Mouse (Mus musculus) MEL (cell line): ENCODE measurements around the gene Syce2. TPM values are rescaled to one million over a fixed set of nuclear protein-coding genes. Genes with fewer than 3 reads are reported as not detected.

Experiments used
- DNase-seq: peaks from one replicate; pipeline ENCODE4 v3.0.0; 2011; ENCODE audit warnings: low read depth, low spot score
- H3K27ac ChIP-seq: 2 replicates; pipeline ENCODE4 v1.5.1; 2012; ENCODE audit warnings: low read depth, mild to moderate bottlenecking, control low read depth, low read length, moderate library complexity; ENCODE audit not compliant: control insufficient read depth
- H3K27me3 ChIP-seq, 2 experiments: fragments of 150-350 bp in 1 of 2; sonication (generic) in 1 of 2; 2 replicates each; pipeline ENCODE4 v1.6.1; 2012; ENCODE audit warnings: low read length in 2 of 2, mild to moderate bottlenecking in 2 of 2, improper control_type of control experiment in 1 of 2, moderate library complexity in 1 of 2; ENCODE audit not compliant: insufficient read depth in 2 of 2, control insufficient read depth in 1 of 2
- H3K36me3 ChIP-seq, 2 experiments: 2 replicates each; pipeline ENCODE4 v1.6.1; 2012 to 2014; ENCODE audit warnings: low read length in 2 of 2, improper control_type of control experiment in 1 of 2, inconsistent platforms in 1 of 2, mild to moderate bottlenecking in 1 of 2; ENCODE audit not compliant: insufficient read depth in 2 of 2, control insufficient read depth in 1 of 2
- H3K4me1 ChIP-seq, 2 experiments: fragments of 150-350 bp in 1 of 2; sonication (generic) in 1 of 2; 2 replicates each; pipeline ENCODE4 v1.6.1; 2012; ENCODE audit warnings: low read length in 2 of 2, improper control_type of control experiment in 1 of 2, mild to moderate bottlenecking in 1 of 2; ENCODE audit not compliant: insufficient read depth in 2 of 2, control insufficient read depth in 1 of 2
- H3K4me3 ChIP-seq, 2 experiments: fragments of 150-350 bp in 1 of 2; sonication (generic) in 1 of 2; 2 replicates each; pipeline ENCODE4 v1.5.1; 2012; ENCODE audit warnings: low read depth in 2 of 2, low read length in 2 of 2, mild to moderate bottlenecking in 2 of 2, moderate library complexity in 2 of 2, control low read depth in 1 of 2, improper control_type of control experiment in 1 of 2; ENCODE audit not compliant: control insufficient read depth in 1 of 2, insufficient read depth in 1 of 2
- H3K79me2 ChIP-seq: 2 replicates; pipeline ENCODE4 v1.6.1; 2012; ENCODE audit warnings: mild to moderate bottlenecking, low read length, moderate library complexity; ENCODE audit not compliant: control insufficient read depth, poor library complexity, insufficient read depth
- H3K9ac ChIP-seq: 2 replicates; pipeline ENCODE4 v1.6.1; 2012; ENCODE audit warnings: low read depth, mild to moderate bottlenecking, control low read depth, low read length, moderate library complexity; ENCODE audit not compliant: control insufficient read depth, poor library complexity, severe bottlenecking
- H3K9me3 ChIP-seq: fragments of 150-350 bp; sonication (generic); replicated peaks from 2 replicates; pipeline ENCODE4 v1.6.1; 2012; ENCODE audit warnings: mild to moderate bottlenecking, low read length, improper control_type of control experiment, moderate library complexity; ENCODE audit not compliant: insufficient read depth
- BHLHE40 ChIP-seq: IDR thresholded peaks from 2 replicates; pipeline ENCODE4 v1.6.1; 2012; ENCODE audit warnings: low read depth, mild to moderate bottlenecking, inconsistent platforms, low read length, improper control_type of control experiment, borderline replicate concordance
- CHD1 ChIP-seq: IDR thresholded peaks from 2 replicates; pipeline ENCODE4 v1.6.1; 2012; ENCODE audit warnings: low read depth, mild to moderate bottlenecking, inconsistent platforms, low read length, improper control_type of control experiment
- CHD2 ChIP-seq: IDR thresholded peaks from 2 replicates; pipeline ENCODE4 v1.6.1; 2011; ENCODE audit warnings: low read length, improper control_type of control experiment
- E2F4 ChIP-seq: IDR thresholded peaks from 2 replicates; pipeline ENCODE4 v1.6.1; 2011; ENCODE audit warnings: low read depth, low read length, improper control_type of control experiment, borderline replicate concordance
- ELF1 ChIP-seq: IDR thresholded peaks from 2 replicates; pipeline ENCODE4 v1.6.1; 2014; ENCODE audit warnings: low read depth, mild to moderate bottlenecking, inconsistent platforms, low read length, improper control_type of control experiment, moderate library complexity
- EP300 ChIP-seq, 2 experiments: IDR thresholded peaks; 2 replicates each; pipeline ENCODE4 v1.6.1; 2011; ENCODE audit warnings: improper control_type of control experiment in 2 of 2, low read length in 2 of 2, low read depth in 1 of 2, mild to moderate bottlenecking in 1 of 2
- ETS1 ChIP-seq: IDR thresholded peaks from 2 replicates; pipeline ENCODE4 v1.6.1; 2012; ENCODE audit warnings: low read depth, mild to moderate bottlenecking, inconsistent platforms, low read length, improper control_type of control experiment, moderate library complexity
- GABPA ChIP-seq: IDR thresholded peaks from 2 replicates; pipeline ENCODE4 v1.6.1; 2012; ENCODE audit warnings: low read depth, mild to moderate bottlenecking, inconsistent platforms, low read length, improper control_type of control experiment, moderate library complexity
- GATA1 ChIP-seq: IDR thresholded peaks from 2 replicates; pipeline ENCODE4 v1.6.1; 2011; ENCODE audit warnings: low read depth, low read length, improper control_type of control experiment
- HCFC1 ChIP-seq: IDR thresholded peaks from 2 replicates; pipeline ENCODE4 v1.6.1; 2012; ENCODE audit warnings: low read depth, mild to moderate bottlenecking, inconsistent platforms, low read length, improper control_type of control experiment, moderate library complexity
- MAFK ChIP-seq: IDR thresholded peaks from 2 replicates; pipeline ENCODE4 v1.6.1; 2011; ENCODE audit warnings: low read depth, mild to moderate bottlenecking, low read length, improper control_type of control experiment, borderline replicate concordance
- MAX ChIP-seq: IDR thresholded peaks from 2 replicates; pipeline ENCODE4 v1.6.1; 2011; ENCODE audit warnings: low read length, improper control_type of control experiment
- MEF2A ChIP-seq: IDR thresholded peaks from 2 replicates; pipeline ENCODE4 v1.6.1; 2014; ENCODE audit warnings: low read depth, mild to moderate bottlenecking, inconsistent platforms, low read length, improper control_type of control experiment; ENCODE audit not compliant: poor library complexity, insufficient replicate concordance, severe bottlenecking; ENCODE audit errors: extremely low read depth
- MXI1 ChIP-seq: IDR thresholded peaks from 2 replicates; pipeline ENCODE4 v1.6.1; 2011; ENCODE audit warnings: mild to moderate bottlenecking, low read depth, low read length, improper control_type of control experiment
- MYC ChIP-seq: IDR thresholded peaks from 2 replicates; pipeline ENCODE4 v1.6.1; 2011; ENCODE audit warnings: low read depth, mild to moderate bottlenecking, low read length, improper control_type of control experiment, moderate library complexity
- NELFE ChIP-seq: IDR thresholded peaks from 2 replicates; pipeline ENCODE4 v1.6.1; 2011; ENCODE audit warnings: low read depth, low read length, improper control_type of control experiment
- NRF1 ChIP-seq: IDR thresholded peaks from 2 replicates; pipeline ENCODE4 v1.6.1; 2014; ENCODE audit warnings: low read depth, mild to moderate bottlenecking, inconsistent platforms, low read length, improper control_type of control experiment, moderate library complexity; ENCODE audit not compliant: poor library complexity, insufficient read depth, severe bottlenecking
- POLR2A ChIP-seq, 2 experiments: IDR thresholded peaks; 2 replicates each; pipeline ENCODE4 v1.6.1; 2011 to 2012; ENCODE audit warnings: low read length in 2 of 2, mild to moderate bottlenecking in 2 of 2, control low read depth in 1 of 2, improper control_type of control experiment in 1 of 2, low read depth in 1 of 2, moderate library complexity in 1 of 2; ENCODE audit not compliant: control insufficient read depth in 1 of 2, insufficient read depth in 1 of 2, poor library complexity in 1 of 2
- POLR2AphosphoS2 ChIP-seq: IDR thresholded peaks from 2 replicates; pipeline ENCODE4 v1.6.1; 2011; ENCODE audit warnings: low read length, improper control_type of control experiment
- POLR2AphosphoS5 ChIP-seq: IDR thresholded peaks from 2 replicates; pipeline ENCODE4 v1.6.1; 2012; ENCODE audit warnings: low read depth, borderline replicate concordance, mild to moderate bottlenecking, inconsistent platforms, low read length, moderate library complexity, mixed read lengths
- RCOR1 ChIP-seq: IDR thresholded peaks from 2 replicates; pipeline ENCODE4 v1.6.1; 2012; ENCODE audit warnings: low read depth, mild to moderate bottlenecking, inconsistent platforms, low read length, improper control_type of control experiment
- SMC3 ChIP-seq: IDR thresholded peaks from 2 replicates; pipeline ENCODE4 v1.6.1; 2011; ENCODE audit warnings: low read depth, low read length, improper control_type of control experiment
- TBP ChIP-seq: IDR thresholded peaks from 2 replicates; pipeline ENCODE4 v1.8.0; 2011; ENCODE audit warnings: low read depth, low read length, improper control_type of control experiment
- TCF12 ChIP-seq: IDR thresholded peaks from 2 replicates; pipeline ENCODE4 v1.6.1; 2014; ENCODE audit warnings: low read depth, mild to moderate bottlenecking, inconsistent platforms, low read length, improper control_type of control experiment, moderate library complexity
- USF1 ChIP-seq: IDR thresholded peaks from 2 replicates; pipeline ENCODE4 v1.6.1; 2014; ENCODE audit warnings: low read depth, mild to moderate bottlenecking, inconsistent platforms, low read length, improper control_type of control experiment, moderate library complexity
- ZC3H11A ChIP-seq: IDR thresholded peaks from 2 replicates; pipeline ENCODE4 v1.6.1; 2012; ENCODE audit warnings: low read depth, mild to moderate bottlenecking, inconsistent platforms, low read length, improper control_type of control experiment
- ZKSCAN1 ChIP-seq: IDR thresholded peaks from 2 replicates; pipeline ENCODE4 v1.6.1; 2012; ENCODE audit warnings: low read depth, mild to moderate bottlenecking, inconsistent platforms, low read length, improper control_type of control experiment, moderate library complexity
- polyA plus RNA-seq, 2 experiments: library from polyadenylated mRNA; stranded (reverse) in 1 of 2; unstranded in 1 of 2; fragments of >175 nt in 1 of 2; fragments of >200 nt in 1 of 2; gene quantifications; 2 replicates each; pipeline versions ENCODE4 v1.2.1 to v1.2.4; 2012; ENCODE audit warnings: low replicate concordance in 2 of 2, low read depth in 1 of 2; ENCODE audit not compliant: insufficient read length in 2 of 2, insufficient read depth in 1 of 2, missing spikeins in 1 of 2
- total RNA-seq: library from RNA; depleted of rRNA; stranded (reverse); fragments of 300-350 nt; gene quantifications from 2 replicates; pipeline ENCODE4 v1.2.3, GENCODE M21; 2012

Gene Syce2
- total and polyA plus RNA-seq, 3 experiments: 75.5 to 115 TPM; not detected in 1

DNA sequence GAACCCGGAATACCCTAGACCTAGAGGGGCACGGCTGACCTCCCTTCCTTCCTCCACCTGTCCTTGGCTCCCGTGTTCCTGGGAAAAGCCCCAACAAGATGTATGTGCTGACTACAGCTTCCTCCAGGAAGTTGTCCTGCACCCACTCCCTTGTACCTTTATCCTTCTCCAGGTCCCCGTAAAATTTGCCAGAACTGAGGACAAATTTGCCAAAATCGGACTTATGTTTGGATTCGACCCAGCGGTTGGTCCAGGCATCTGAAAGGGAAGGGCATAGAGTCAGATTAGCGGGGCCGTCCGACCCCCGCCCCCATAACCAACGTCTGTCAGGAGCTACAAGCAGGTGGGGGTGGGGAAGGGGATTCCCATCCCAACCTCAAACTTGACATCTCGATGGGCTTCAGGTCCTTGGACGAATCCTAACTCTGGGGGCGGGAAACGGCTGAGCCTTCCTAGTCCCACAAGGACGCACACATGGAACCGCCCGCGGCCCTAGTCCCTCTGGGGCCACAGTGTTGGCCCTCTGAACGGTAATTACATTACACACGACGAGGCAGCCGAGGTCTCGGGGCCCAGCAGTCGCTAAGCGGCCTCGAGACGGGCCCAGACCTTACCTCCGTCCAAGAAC, 25.7 kb upstream of the Syce2 start:
- TF ChIP-seq CHD1 (peak; percentile 93), POLR2AphosphoS5 (peak; percentile 37; the same call in 1 of the 2 replicates), BHLHE40 (no peak), HCFC1 (no peak), GABPA (no peak)
- peak overlapping the region; percentile 73 for H3K27ac ChIP-seq
- H3K36me3 ChIP-seq: peaks cover 13 to 31% of the 10 kb centered on the region in 2 experiments
- H3K4me3 ChIP-seq: peak overlapping the region; percentile 76 to 85
- no peaks in the 10 kb centered on the region for H3K27me3 ChIP-seq
- DNase-seq: no peak
- H3K79me2 ChIP-seq: peaks cover 31% of the 10 kb centered on the region
- H3K9ac ChIP-seq: peak overlapping the region; percentile 92
- peaks cover 7 to 18% of the 10 kb centered on the region in 2 experiments; a peak in 3 of 4 replicates for H3K4me1 ChIP-seq
- H3K9me3 ChIP-seq: no peaks in the 10 kb centered on the region

DNA sequence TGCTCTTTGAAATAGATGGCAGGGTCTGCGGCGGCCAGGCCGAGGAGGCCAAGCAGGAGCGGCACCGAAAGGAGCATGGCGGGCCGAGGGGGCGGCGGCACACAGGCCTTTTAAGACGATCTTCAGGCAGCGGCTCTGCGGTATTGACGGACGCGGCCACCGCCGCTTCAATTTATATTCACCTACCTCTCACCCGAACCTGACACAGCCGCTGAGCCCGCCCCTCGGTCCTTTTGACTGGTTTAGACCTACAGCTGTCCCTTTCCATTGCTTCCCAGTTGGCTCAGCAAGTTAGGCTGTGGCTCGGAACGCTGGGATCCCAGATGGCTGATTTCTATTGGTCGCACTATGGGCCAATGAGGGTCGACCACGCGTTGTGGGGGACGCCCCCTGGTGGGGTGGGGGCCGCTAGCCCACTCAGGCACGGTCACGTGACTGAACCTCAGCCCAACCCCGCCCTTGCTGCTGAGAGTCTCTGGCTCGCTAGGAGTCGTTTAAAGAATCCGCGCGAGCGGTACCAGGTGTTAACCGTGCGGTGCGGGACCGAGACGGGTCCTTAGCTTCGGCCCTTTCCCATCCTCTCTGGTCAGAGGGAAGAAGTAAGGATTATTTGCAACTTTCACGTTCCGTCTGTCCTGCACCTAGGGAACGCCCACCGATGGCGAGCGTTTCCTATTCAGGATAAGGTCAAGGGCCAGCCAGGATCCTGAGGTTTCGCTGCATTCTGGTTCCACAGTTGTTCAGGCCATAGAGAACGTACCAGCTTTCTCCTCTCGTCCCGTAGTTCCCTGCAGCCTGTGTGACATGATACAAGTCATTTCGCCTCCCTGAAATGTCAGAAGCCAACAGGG, 25.0 kb upstream of the Syce2 start, which contains the start of gene Calr:
Calr (minus strand) TSS at position 213 of the 851 bp plus-strand sequence.
- Histone ChIP-seq H3K36me3 (peaks cover 13 to 31% of the 10 kb centered on the region in 2 experiments), H3K79me2 (peaks cover 31% of the 10 kb centered on the region), H3K27me3 (no peaks in the 10 kb centered on the region), H3K9ac (peak within 1 kb of the TSS; percentile 92), H3K4me3 (peak within 1 kb of the TSS; percentile 76 to 85), H3K27ac (peak within 1 kb of the TSS; percentile 98), H3K4me1 (peaks cover 7 to 18% of the 10 kb centered on the region in 2 experiments; a peak in 3 of 4 replicates), H3K9me3 (no peaks in the 10 kb centered on the region)
- DNase-seq: peak; percentile 100
- TF ChIP-seq CHD1: no peak
- no peak for TF ChIP-seq MAFK
- no peak for TF ChIP-seq GABPA
- TF ChIP-seq CHD2: peak; percentile 86
- no peak for TF ChIP-seq E2F4
- TF ChIP-seq MAX: peak; percentile 97
- peak; percentile 57 for TF ChIP-seq ETS1
- no peak for TF ChIP-seq ZKSCAN1
- peak; percentile 72 for TF ChIP-seq MYC
- peak; percentile 99 for TF ChIP-seq TBP
- peak; percentile 94 for TF ChIP-seq POLR2AphosphoS5
- peak; percentile 99 for TF ChIP-seq USF1
- TF ChIP-seq NRF1: peak; percentile 40
- TF ChIP-seq POLR2AphosphoS2: peak; percentile 99
- TF ChIP-seq POLR2A (IDR thresholded peaks at IDR 0.05; ENCODE audit: control insufficient read depth in 1 of 2, insufficient read depth in 1 of 2, low read depth in 1 of 2, low read length in 2 of 2, poor library complexity in 1 of 2): peak; percentile 91 to 94
- TF ChIP-seq BHLHE40: peak; percentile 91
- TF ChIP-seq EP300 (IDR thresholded peaks at IDR 0.05; ENCODE audit: low read depth in 1 of 2, low read length in 2 of 2): peak in 1 of 2 experiments; percentile 52; a peak in 2 of 4 replicates
- no peak for TF ChIP-seq SMC3
- TF ChIP-seq MXI1: peak; percentile 92
- no peak for TF ChIP-seq GATA1
- no peak for TF ChIP-seq ZC3H11A
- TF ChIP-seq MEF2A: no peak
- TF ChIP-seq NELFE: peak; percentile 100
- peak; percentile 47; the same call in 1 of the 2 replicates for TF ChIP-seq ELF1
- TF ChIP-seq RCOR1: no peak
- TF ChIP-seq TCF12: peak; percentile 76
